In the genomic region with DNA sequence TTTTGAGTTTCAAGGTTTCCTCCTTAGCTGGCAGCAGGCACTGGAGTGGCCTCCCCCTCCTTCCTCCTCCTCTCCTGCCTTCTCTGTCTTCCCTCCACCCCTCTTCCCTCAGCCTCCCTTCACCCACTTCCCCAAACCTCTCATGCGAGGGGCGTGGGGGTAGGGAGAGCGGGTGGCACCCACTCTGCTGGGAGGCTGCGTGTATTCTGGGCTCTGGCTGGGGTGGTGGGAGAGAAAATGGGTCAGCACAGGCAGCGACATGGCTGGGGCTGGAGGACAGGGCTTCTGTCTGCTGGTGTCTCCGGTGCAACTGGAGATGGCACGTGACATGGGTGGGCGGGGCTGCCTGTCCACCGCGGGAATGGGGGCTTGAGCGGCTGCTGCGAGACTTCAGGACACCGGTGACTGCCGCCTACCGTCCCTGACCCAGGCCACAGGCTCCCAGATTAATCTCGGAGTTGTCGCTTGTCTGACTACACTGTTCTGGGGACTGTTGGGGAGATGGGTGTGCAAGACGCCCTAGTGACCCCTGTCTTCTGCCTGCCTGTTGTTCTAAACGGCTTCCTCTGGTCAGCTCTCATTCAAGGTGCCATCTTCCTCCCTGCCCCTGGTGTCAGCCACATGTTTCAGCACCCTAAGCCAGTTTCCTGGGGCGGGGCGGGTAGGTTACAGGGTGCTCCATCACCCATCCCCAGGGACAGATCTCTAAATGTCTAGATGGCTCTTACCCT, we compare ENCODE assay signal across 8 mouse cellular contexts.
DNase-seq lines count a peak whose midpoint lies in the region; ATAC-seq and TF ChIP-seq lines count a peak whose summit lies in the region.

No protein-coding gene starts in this region.

- WGBS in intestine, embryonic 14.5 days, result 4% methylated on average over 21 of the region's 21 CpGs
- under 1% methylated on average over 21 of the region's 21 CpGs for WGBS in liver, embryonic 14.5 days (ENCODE audit: insufficient replicate concordance)
- WGBS in stomach, embryonic 14.5 days, result 4% methylated on average over 21 of the region's 21 CpGs

- peak; percentile 64 for DNase-seq in layer of hippocampus, adult 9-11 months
- DNase-seq in layer of hippocampus, adult 18-20 months (ENCODE audit: low spot score in 2 of 2), result no peak
- peak; percentile 94 for DNase-seq in embryo, embryonic 10 days (ENCODE audit: low spot score)
- peak; percentile 57 for DNase-seq in gastrocnemius, postnatal 25 days
- DNase-seq in intestine, embryonic 14.5 days (ENCODE audit: low spot score), result peak; percentile 86
- DNase-seq in liver, embryonic 14.5 days (ENCODE audit: low read depth in 3 of 3, low spot score in 3 of 3), result peak; percentile 67 to 78 (median 69)
- peak; percentile 91 for DNase-seq in neural tube, embryonic 10.5 days (ENCODE audit: extremely low spot score, low spot score)

- H3K9me3 ChIP-seq in intestine, embryonic 14.5 days (ENCODE audit: control insufficient read depth, low read length), result no peaks in the 10 kb centered on the region
- no peaks in the 10 kb centered on the region for H3K9me3 ChIP-seq in liver, embryonic 14.5 days (ENCODE audit: control insufficient read depth, low read length)
- no peaks in the 10 kb centered on the region for H3K9me3 ChIP-seq in stomach, embryonic 14.5 days (ENCODE audit: control insufficient read depth, low read depth, low read length)

- no peak for TF ChIP-seq EP300 in liver, embryonic 14.5 days (IDR thresholded peaks at IDR 0.05; ENCODE audit: low read depth)

- 0 out of 2 replicates have a peak overlapping the region, but pooled peaks have one; percentile 5 for H3K27ac ChIP-seq in intestine, embryonic 14.5 days (ENCODE audit: low read depth)
- peak overlapping the region; percentile 98 for H3K27ac ChIP-seq in liver, embryonic 14.5 days
- no peak overlapping the region; the same call in 1 of the 2 replicates for H3K27ac ChIP-seq in stomach, embryonic 14.5 days (ENCODE audit: low read length)

- H3K4me3 ChIP-seq in intestine, embryonic 14.5 days (ENCODE audit: low read depth, low read length), result peak overlapping the region; percentile 47
- peak overlapping the region; percentile 54 to 63 for H3K4me3 ChIP-seq in liver, embryonic 14.5 days (ENCODE audit: insufficient read depth in 1 of 2, low read depth in 2 of 2, low read length in 2 of 2)
- H3K4me3 ChIP-seq in stomach, embryonic 14.5 days (ENCODE audit: low read depth, low read length), result peak overlapping the region; percentile 39

- H3K27me3 ChIP-seq in intestine, embryonic 14.5 days (replicated peaks; ENCODE audit: control insufficient read depth, insufficient read depth, low read length), result no peaks in the 10 kb centered on the region
- no peaks in the 10 kb centered on the region for H3K27me3 ChIP-seq in liver, embryonic 14.5 days (ENCODE audit: control insufficient read depth, insufficient read depth, low read length)
- H3K27me3 ChIP-seq in stomach, embryonic 14.5 days (ENCODE audit: control insufficient read depth, insufficient read depth, low read length), result no peaks in the 10 kb centered on the region

- H3K4me2 ChIP-seq in intestine, embryonic 14.5 days (ENCODE audit: low read length), result peak overlapping the region; percentile 60
- H3K4me2 ChIP-seq in liver, embryonic 14.5 days (ENCODE audit: low read depth), result peak overlapping the region; percentile 87
- peak overlapping the region; percentile 69 for H3K4me2 ChIP-seq in stomach, embryonic 14.5 days (replicated peaks; ENCODE audit: low read depth, low read length)

- no peaks in the 10 kb centered on the region for H3K36me3 ChIP-seq in intestine, embryonic 14.5 days (ENCODE audit: control insufficient read depth, insufficient read depth, low read length)
- H3K36me3 ChIP-seq in liver, embryonic 14.5 days (replicated peaks; ENCODE audit: control insufficient read depth, insufficient read depth, low read depth), result no peaks in the 10 kb centered on the region
- no peaks in the 10 kb centered on the region for H3K36me3 ChIP-seq in stomach, embryonic 14.5 days (ENCODE audit: control insufficient read depth, insufficient read depth, low read length)

- TF ChIP-seq CTCF in liver, embryonic 14.5 days (IDR thresholded peaks at IDR 0.05; ENCODE audit: low read depth), result peak; percentile 54; the same call in 1 of the 2 replicates

- ATAC-seq in intestine, embryonic 14.5 days (replicated peaks; ENCODE audit: low FRiP score, low TSS enrichment, low read depth), result peak; percentile 85
- ATAC-seq in liver, embryonic 14.5 days (ENCODE audit: insufficient read depth), result peak; percentile 75
- peak; percentile 86 for ATAC-seq in stomach, embryonic 14.5 days (ENCODE audit: insufficient number of reproducible peaks, insufficient read depth, low FRiP score, low read depth)

- no peaks in the 10 kb centered on the region; the same call in 1 of the 2 replicates for H3K4me1 ChIP-seq in intestine, embryonic 14.5 days (replicated peaks; ENCODE audit: control insufficient read depth, insufficient read depth, low read length)
- H3K4me1 ChIP-seq in liver, embryonic 14.5 days (replicated peaks; ENCODE audit: control insufficient read depth in 2 of 2, insufficient read depth in 2 of 2, low read length in 1 of 2), result peaks cover 44 to 46% of the 10 kb centered on the region in 2 experiments
- H3K4me1 ChIP-seq in stomach, embryonic 14.5 days (ENCODE audit: control insufficient read depth, insufficient read depth, low read length), result peaks cover 6% of the 10 kb centered on the region; the same call in 1 of the 2 replicates

- H3K9ac ChIP-seq in intestine, embryonic 14.5 days (ENCODE audit: low read length), result peak overlapping the region; percentile 39
- H3K9ac ChIP-seq in liver, embryonic 14.5 days (replicated peaks), result peak overlapping the region; percentile 76
- peak overlapping the region; percentile 46 for H3K9ac ChIP-seq in stomach, embryonic 14.5 days (replicated peaks; ENCODE audit: low read depth, low read length)

Comparison
In these comparisons a context has a peak if more than half of its experiments do, and no peak if none do; other contexts are left out.
1. DNase-seq: peak in layer of hippocampus, adult 9-11 months (single experiment), embryo, embryonic 10 days (single experiment), gastrocnemius, postnatal 25 days (single experiment), intestine, embryonic 14.5 days (single experiment), liver, embryonic 14.5 days (3 of 3) and neural tube, embryonic 10.5 days (single experiment); none in layer of hippocampus, adult 18-20 months (0 of 2).
2. Peak in every context shown above with its lines, with median percentiles within 50 percentile points of each other: ATAC-seq, H3K4me2 ChIP-seq, H3K4me3 ChIP-seq and H3K9ac ChIP-seq.